Mouse (Mus musculus) lung, postnatal 0 days (tissue): ENCODE data around the gene Abcf1. TPM values are rescaled to one million over a fixed set of nuclear protein-coding genes. Genes with fewer than 3 reads are reported as not detected.
"Not testable (repeated sequence)": the region's sequence is repeated elsewhere in the genome, so short reads cannot be mapped to it uniquely, and the experiment has no call there.

Source experiments
- ATAC-seq: fragments of 200-750 bp; cut with Nextera tagmentation; 2 replicates; pipeline ENCODE4 v1.8.0; 2017; ENCODE audit warnings: moderate library complexity
- DNase-seq: peaks from one replicate; pipeline ENCODE4 v3.0.0-alpha.2; 2016; ENCODE audit warnings: low spot score
- H3K27ac ChIP-seq: fragments of 300-500 bp; sonication (generic); 2 replicates; pipeline ENCODE4 v1.5.1; 2014; ENCODE audit warnings: antibody characterized with exemption, mild to moderate bottlenecking, low read length, mixed read lengths
- H3K27me3 ChIP-seq: fragments of 300-500 bp; sonication (generic); replicated peaks from 2 replicates; pipeline ENCODE4 v1.6.1; 2014; ENCODE audit warnings: low read length, mixed read lengths; ENCODE audit not compliant: insufficient read depth
- H3K36me3 ChIP-seq: fragments of 300-500 bp; sonication (generic); 2 replicates; pipeline ENCODE4 v1.6.1; 2014; ENCODE audit warnings: low read length, mixed read lengths; ENCODE audit not compliant: insufficient read depth
- H3K4me1 ChIP-seq: fragments of 300-500 bp; sonication (generic); 2 replicates; pipeline ENCODE4 v1.6.1; 2014; ENCODE audit warnings: antibody characterized with exemption, low read depth, low read length, mixed read lengths; ENCODE audit not compliant: insufficient read depth
- H3K4me2 ChIP-seq: fragments of 300-500 bp; sonication (generic); replicated peaks from 2 replicates; pipeline ENCODE4 v1.6.1; 2014; ENCODE audit warnings: low read depth, mild to moderate bottlenecking, low read length, moderate library complexity, mixed read lengths
- H3K4me3 ChIP-seq: fragments of 300-500 bp; sonication (generic); 2 replicates; pipeline ENCODE4 v1.5.1; 2014; ENCODE audit warnings: low read depth, low read length
- H3K9ac ChIP-seq: fragments of 300-500 bp; sonication (generic); replicated peaks from 2 replicates; pipeline ENCODE4 v1.6.1; 2014; ENCODE audit warnings: low read depth, mild to moderate bottlenecking
- H3K9me3 ChIP-seq: fragments of 300-500 bp; sonication (generic); 2 replicates; pipeline ENCODE4 v1.6.1; 2016; ENCODE audit warnings: low read length, mixed read lengths
- CTCF ChIP-seq: IDR thresholded peaks from 2 replicates; pipeline ENCODE4 v1.5.1; 2016; ENCODE audit warnings: antibody characterized with exemption, mild to moderate bottlenecking
- EP300 ChIP-seq: IDR thresholded peaks from 2 replicates; pipeline ENCODE4 v1.6.1; 2016; ENCODE audit warnings: antibody characterized with exemption, mild to moderate bottlenecking, control low read depth
- WGBS: fragments of 180-500 bp; shearing (Covaris S2); extraction: QIAGEN DNeasy Blood & Tissue Kit; methylation state at CpG from one replicate; pipeline ENCODE4 v1.1.7; 2014; 5-methylcytosine and 5-hydroxymethylcytosine counted together
- polyA plus RNA-seq: library from polyadenylated mRNA; unstranded; fragments of >200 nt; fragmentation: Nextera tagmentation; extraction: Ambion mirVana; gene quantifications from 2 replicates; pipeline ENCODE4 v1.2.1, GENCODE M21; 2015

Abcf1 gene
- 61.2 and 67.8 TPM in 2 replicates for polyA plus RNA-seq

DNA sequence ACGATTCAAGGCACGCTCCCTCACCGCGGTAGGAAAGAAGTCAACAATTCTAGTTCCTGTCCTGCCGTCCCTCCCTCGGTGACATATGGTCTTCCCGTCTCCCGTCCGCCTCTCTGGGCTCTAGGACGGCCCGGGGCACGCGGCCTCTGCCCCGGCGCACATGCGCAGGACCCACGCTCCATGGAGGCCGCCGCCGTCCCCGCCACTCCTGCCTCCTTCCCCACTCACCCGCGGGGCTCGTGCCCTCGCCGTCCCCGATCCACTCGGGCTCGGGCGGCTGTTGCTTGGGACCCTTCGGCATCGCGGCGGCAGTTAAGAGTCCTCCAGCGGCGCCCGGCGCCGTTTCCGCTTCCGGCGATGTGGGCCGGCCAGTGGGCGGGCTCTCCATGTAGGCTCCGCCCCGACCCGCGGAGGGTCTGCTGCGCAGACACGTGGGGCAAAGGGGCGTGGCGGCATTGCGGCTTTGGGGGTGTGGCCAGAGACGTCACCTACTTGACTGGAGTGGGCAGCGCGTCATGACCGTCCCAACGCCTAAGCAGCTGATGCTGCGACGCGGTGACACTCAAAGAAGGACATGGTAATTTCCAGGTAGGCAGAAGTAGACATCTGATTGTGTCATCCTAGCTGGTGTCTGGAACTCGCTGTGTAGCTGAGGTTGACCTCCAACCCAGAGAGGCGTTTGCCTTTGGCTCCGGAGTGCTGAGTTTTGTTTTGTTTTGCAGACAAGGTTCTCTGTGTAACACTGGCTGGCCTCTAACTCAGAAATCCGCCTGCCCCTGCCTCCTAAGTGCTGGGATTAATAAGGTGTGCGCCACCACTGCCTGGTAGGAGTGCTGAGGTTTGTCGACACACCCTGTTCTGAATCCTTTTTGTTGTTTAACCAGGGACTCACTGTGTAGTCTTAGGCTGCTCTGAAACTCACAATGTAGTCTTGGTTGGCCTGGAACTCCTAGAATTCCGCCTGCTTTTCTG, at the start of gene Abcf1:
Gene Abcf1 (minus strand): TSS at position 344 of the 972 bp plus-strand sequence.
- no peaks in the 10 kb centered on the region for H3K27me3 ChIP-seq
- TF ChIP-seq CTCF (no peak), EP300 (0 out of 2 replicates have a peak, but pooled peaks have one; percentile 23)
- WGBS = under 1% methylated on average over 63 of the region's 68 CpGs

DNA sequence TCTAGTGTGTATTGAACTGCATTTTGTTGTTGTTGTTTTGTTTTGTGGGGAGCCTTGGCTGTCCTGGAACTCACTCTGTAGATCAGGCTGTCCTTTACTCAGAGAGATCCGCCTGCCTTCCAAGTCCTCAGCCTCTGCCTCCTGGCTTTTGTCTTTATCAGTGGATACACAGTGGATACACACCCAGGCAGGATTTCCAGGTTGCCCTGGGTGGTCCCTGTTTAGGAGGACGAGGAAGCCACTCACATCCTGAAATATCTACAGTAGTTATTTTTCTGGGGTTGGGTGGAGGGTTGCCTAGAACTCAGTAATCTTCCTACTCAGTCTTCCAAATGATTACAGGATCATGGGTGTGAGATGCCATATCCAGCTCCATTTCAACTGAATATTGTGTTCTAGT, 49.4 kb upstream of the Abcf1 start:
- ATAC-seq (0 out of 2 replicates have a peak, but pooled peaks have one; percentile 5), DNase-seq (no peak)
- Histone ChIP-seq H3K27me3 (no peaks in the 10 kb centered on the region), H3K4me3 (no peak overlapping the region), H3K9me3 (no peaks in the 10 kb centered on the region), H3K36me3 (no peaks in the 10 kb centered on the region; the same call in 1 of the 2 replicates), H3K4me2 (0 out of 2 replicates have a peak overlapping the region, but pooled peaks have one; percentile 2), H3K4me1 (peaks cover 2% of the 10 kb centered on the region; the same call in 1 of the 2 replicates), H3K9ac (no peak overlapping the region), H3K27ac (no peak overlapping the region)
- no peak for TF ChIP-seq EP300
- TF ChIP-seq CTCF = no peak
- WGBS = 30% methylated on average over 2 of the region's 2 CpGs

More for the DNA sequence above, at the start of gene Abcf1:
- peak; percentile 98 for ATAC-seq
- H3K4me1 ChIP-seq = peaks cover 8% of the 10 kb centered on the region; the same call in 1 of the 2 replicates
- peak; percentile 98 for DNase-seq
- H3K4me3 ChIP-seq = peak within 1 kb of the TSS; percentile 87
- peak within 1 kb of the TSS; percentile 79 for H3K9ac ChIP-seq
- H3K4me2 ChIP-seq = peak within 1 kb of the TSS; percentile 81
- no peaks in the 10 kb centered on the region for H3K36me3 ChIP-seq
- peak within 1 kb of the TSS; percentile 83 for H3K27ac ChIP-seq
- no peaks in the 10 kb centered on the region for H3K9me3 ChIP-seq

DNA sequence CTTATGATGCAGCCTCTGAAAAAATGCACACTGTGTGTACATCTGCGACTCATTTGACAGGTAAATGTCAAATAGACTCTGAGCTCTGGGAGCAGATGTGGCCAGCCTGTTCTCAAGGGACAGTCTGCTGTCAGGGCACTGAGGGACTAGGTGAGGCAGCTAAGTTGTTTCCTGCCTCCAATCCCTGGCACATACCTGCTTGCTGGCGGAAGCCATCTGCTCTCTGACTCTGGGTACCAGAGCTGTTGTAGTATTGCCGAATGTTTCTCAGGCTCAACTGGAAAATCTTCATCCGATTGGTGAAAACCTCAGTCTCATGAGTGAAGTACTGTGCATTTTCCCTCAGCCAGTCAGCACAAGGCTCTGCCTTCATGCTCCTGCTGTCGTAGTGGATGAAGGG, 47.5 kb upstream of the Abcf1 start:
- 85% methylated on average over 5 of the region's 5 CpGs for WGBS
- TF ChIP-seq CTCF (no peak), EP300 (no peak)
- H3K9me3 ChIP-seq = no peaks in the 10 kb centered on the region

DNA sequence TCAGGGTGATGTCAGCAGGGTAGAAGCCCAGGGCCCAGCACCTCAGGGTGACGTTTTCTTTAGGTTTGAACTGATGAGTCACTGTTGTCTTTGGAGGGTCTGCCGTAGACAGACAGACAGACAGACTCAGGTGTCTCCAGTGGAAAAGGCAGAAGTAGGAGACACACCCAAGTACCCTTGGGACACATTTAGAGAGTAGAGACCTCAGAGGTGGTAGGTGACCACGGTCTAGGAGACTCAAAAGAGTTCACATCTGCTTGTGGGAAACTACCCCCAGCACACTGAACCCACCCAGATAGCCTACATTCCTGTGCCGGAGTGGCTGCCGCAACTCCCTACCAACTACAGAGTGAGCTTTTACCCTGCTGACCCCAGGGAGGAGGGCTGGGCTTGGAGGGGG, 45.4 kb upstream of the Abcf1 start:
- TF ChIP-seq EP300 (no peak), CTCF (no peak)
- ATAC-seq (no peak), DNase-seq (no peak)
- H3K4me1 ChIP-seq = no peaks in the 10 kb centered on the region
- no peaks in the 10 kb centered on the region for H3K27me3 ChIP-seq
- no peaks in the 10 kb centered on the region for H3K9me3 ChIP-seq
- no peaks in the 10 kb centered on the region; the same call in 1 of the 2 replicates for H3K36me3 ChIP-seq
- no peak overlapping the region for H3K9ac ChIP-seq
- WGBS = 89% methylated on average over 5 of the region's 5 CpGs
- H3K4me2 ChIP-seq = no peak overlapping the region
- no peak overlapping the region for H3K4me3 ChIP-seq
- H3K27ac ChIP-seq = no peak overlapping the region

More for the DNA sequence above, 47.5 kb upstream of the Abcf1 start:
- no peak for DNase-seq
- Histone ChIP-seq H3K27ac (no peak overlapping the region), H3K4me2 (no peak overlapping the region), H3K36me3 (no peaks in the 10 kb centered on the region; the same call in 1 of the 2 replicates), H3K4me3 (no peak overlapping the region), H3K9ac (no peak overlapping the region), H3K4me1 (no peaks in the 10 kb centered on the region), H3K27me3 (no peaks in the 10 kb centered on the region)
- ATAC-seq = no peak

DNA sequence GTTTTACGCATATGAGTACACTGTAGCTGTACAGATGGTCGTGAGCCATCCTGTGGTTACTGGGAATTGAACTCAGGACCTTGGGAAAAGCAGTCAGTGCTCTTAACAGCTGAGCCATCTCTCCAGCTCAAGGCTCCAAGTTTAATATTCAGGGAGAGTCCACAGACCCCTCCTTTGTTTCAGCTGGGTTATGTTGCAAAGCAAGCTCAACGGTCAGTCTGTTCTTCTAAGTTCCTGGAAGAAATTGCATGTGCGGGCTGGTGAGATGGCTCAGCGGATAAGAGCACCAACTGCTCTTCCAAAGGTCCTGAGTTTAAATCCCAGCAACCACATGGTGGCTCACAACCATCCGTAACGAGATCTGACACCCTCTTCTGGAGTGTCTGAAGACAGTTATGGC, 34.8 kb upstream of the Abcf1 start:
- not testable (repeated sequence) for H3K27me3 ChIP-seq, H3K4me2 ChIP-seq, H3K4me3 ChIP-seq, H3K27ac ChIP-seq, H3K9me3 ChIP-seq, H3K4me1 ChIP-seq, H3K9ac ChIP-seq, DNase-seq, H3K36me3 ChIP-seq, ATAC-seq
- WGBS = 88% methylated on average over 7 of the region's 7 CpGs

DNA sequence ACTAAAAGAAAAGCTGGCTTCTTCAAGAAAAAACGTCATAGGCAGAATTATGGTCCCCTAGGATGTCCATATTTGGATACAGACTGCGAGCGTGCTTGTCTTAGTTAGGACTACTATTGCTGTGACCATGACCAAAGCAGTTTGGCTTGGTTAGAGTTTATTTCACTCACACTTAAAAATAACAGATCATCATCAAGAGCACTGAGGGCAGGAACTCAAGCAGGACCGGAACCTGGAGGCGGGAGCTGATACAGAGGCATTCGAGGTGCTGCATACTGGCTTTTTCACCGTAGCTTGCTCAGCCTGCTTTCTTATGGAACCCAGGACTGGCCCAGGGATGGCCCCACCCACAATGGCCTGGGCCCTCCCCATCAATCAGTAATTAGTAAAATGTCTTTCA, 33.8 kb upstream of the Abcf1 start:
- no peak overlapping the region for H3K4me2 ChIP-seq
- WGBS = 87% methylated on average over 7 of the region's 7 CpGs
- no peaks in the 10 kb centered on the region for H3K36me3 ChIP-seq
- no peak for TF ChIP-seq EP300
- no peak for TF ChIP-seq CTCF
- H3K27me3 ChIP-seq = no peaks in the 10 kb centered on the region
- H3K27ac ChIP-seq = no peak overlapping the region
- no peak overlapping the region for H3K9ac ChIP-seq
- no peak for ATAC-seq
- no peaks in the 10 kb centered on the region for H3K9me3 ChIP-seq
- no peak for DNase-seq
- H3K4me3 ChIP-seq = no peak overlapping the region
- H3K4me1 ChIP-seq = no peaks in the 10 kb centered on the region
